Mouse (Mus musculus) embryonic facial prominence, embryonic 15.5 days (tissue): Measurements from ENCODE around the gene Det1. TPM values are rescaled to one million over a fixed set of nuclear protein-coding genes. Genes with fewer than 3 reads are reported as not detected.

Source experiments
- ATAC-seq: fragments of 200-750 bp; cut with Nextera tagmentation; 2 replicates; pipeline ENCODE4 v1.8.0; 2017; ENCODE audit warnings: low read depth, moderate TSS enrichment; ENCODE audit not compliant: insufficient number of reproducible peaks, low FRiP score, low TSS enrichment
- H3K27ac ChIP-seq: fragments of 300-500 bp; sonication (generic); replicated peaks from 2 replicates; pipeline ENCODE4 v1.5.1; 2015; ENCODE audit warnings: mild to moderate bottlenecking, inconsistent platforms
- H3K27me3 ChIP-seq: fragments of 300-500 bp; sonication (generic); 2 replicates; pipeline ENCODE4 v1.6.1; 2015; ENCODE audit warnings: inconsistent platforms
- H3K36me3 ChIP-seq: fragments of 300-500 bp; sonication (generic); 2 replicates; pipeline ENCODE4 v1.6.1; 2015; ENCODE audit warnings: mild to moderate bottlenecking, inconsistent platforms
- H3K4me1 ChIP-seq: fragments of 300-500 bp; sonication (generic); 2 replicates; pipeline ENCODE4 v1.6.1; 2015; ENCODE audit warnings: inconsistent platforms
- H3K4me2 ChIP-seq: fragments of 300-500 bp; sonication (generic); replicated peaks from 2 replicates; pipeline ENCODE4 v1.6.1; 2015; ENCODE audit warnings: mild to moderate bottlenecking, inconsistent platforms
- H3K4me3 ChIP-seq: fragments of 300-500 bp; sonication (generic); replicated peaks from 2 replicates; pipeline ENCODE4 v1.5.1; 2015; ENCODE audit warnings: mild to moderate bottlenecking, inconsistent platforms
- H3K9ac ChIP-seq: fragments of 300-500 bp; sonication (generic); 2 replicates; pipeline ENCODE4 v1.6.1; 2015; ENCODE audit warnings: inconsistent platforms
- H3K9me3 ChIP-seq: fragments of 300-500 bp; sonication (generic); replicated peaks from 2 replicates; pipeline ENCODE4 v1.6.1; 2016; ENCODE audit warnings: inconsistent platforms
- WGBS: fragments of 180-500 bp; shearing (Covaris S2); methylation state at CpG from one replicate; pipeline ENCODE4 v1.1.7; 2015; 5-methylcytosine and 5-hydroxymethylcytosine counted together
- polyA plus RNA-seq: library from polyadenylated mRNA; unstranded; fragments of >200 nt; fragmentation: Nextera tagmentation; extraction: Ambion mirVana; gene quantifications from 2 replicates; pipeline ENCODE4 v1.2.1, GENCODE M21; 2015

The Det1 gene
- polyA plus RNA-seq, result 16.5 and 18.1 TPM in 2 replicates

DNA sequence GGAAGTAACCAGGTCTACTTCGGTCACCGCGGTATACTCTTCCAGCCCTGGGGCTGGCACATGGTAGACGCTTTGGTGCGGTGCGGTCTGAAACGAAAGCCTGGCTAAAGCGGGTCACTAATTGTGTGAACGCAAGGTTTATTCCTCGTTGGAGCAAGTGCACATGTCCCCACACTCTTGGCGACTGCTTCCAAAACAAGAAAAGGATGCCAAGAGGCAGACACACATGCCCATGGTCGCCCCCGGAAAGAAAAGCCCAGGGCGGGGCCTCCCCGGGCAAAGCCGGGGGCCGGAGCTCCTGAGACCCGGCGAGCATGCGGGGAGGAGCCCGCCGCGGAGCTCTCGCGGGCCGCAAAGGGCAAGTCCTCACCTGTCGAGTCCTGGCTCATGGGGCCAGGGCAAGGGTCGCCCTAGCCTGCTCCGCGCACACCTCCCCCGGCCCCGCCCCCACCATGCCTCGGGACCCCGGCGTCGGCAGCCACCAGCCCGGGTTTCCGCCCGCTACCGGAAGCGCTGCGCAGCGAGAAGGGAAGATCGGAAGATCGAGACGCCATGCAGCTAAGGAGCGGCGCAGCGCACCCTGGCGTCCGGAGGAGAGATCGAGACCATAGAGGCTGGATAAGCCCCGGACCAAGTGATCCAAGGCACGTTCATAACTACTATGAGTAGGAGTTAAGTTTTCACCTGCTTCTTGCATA lies at the start of gene Det1:
Gene Det1, minus strand, starts transcription at position 527 of the 698 bp plus-strand sequence.
- ATAC-seq, result peak; percentile 85

GRCm38 (mm10) chr7:78895653-78896333 lies 48.7 kb upstream of the Det1 start, which contains the start of gene Aen:
Gene Aen, plus strand, starts transcription at chr7:78895854.
- Histone ChIP-seq H3K4me3 (peak within 1 kb of the TSS; percentile 99), H3K4me1 (peaks cover 21% of the 10 kb centered on the region), H3K27me3 (no peaks in the 10 kb centered on the region), H3K4me2 (peak within 1 kb of the TSS; percentile 82), H3K9me3 (no peaks in the 10 kb centered on the region), H3K27ac (peak within 1 kb of the TSS; percentile 55; the same call in 1 of the 2 replicates), H3K36me3 (no peaks in the 10 kb centered on the region), H3K9ac (peak within 1 kb of the TSS; percentile 73)
- ATAC-seq, result peak; percentile 96
- WGBS, result under 1% methylated on average over 53 of the region's 53 CpGs

More for the DNA sequence above, at the start of gene Det1:
- no peaks in the 10 kb centered on the region for H3K27me3 ChIP-seq
- no peaks in the 10 kb centered on the region for H3K9me3 ChIP-seq
- H3K4me1 ChIP-seq, result peaks cover 8% of the 10 kb centered on the region
- under 1% methylated on average over 52 of the region's 54 CpGs for WGBS
- peak within 1 kb of the TSS; percentile 79 for H3K9ac ChIP-seq
- H3K4me2 ChIP-seq, result peak within 1 kb of the TSS; percentile 52
- H3K36me3 ChIP-seq, result peaks cover 23% of the 10 kb centered on the region
- H3K4me3 ChIP-seq, result peak within 1 kb of the TSS; percentile 85
- peak within 1 kb of the TSS; percentile 73 for H3K27ac ChIP-seq

- no peak overlapping the region for H3K9ac ChIP-seq
- H3K36me3 ChIP-seq, result no peaks in the 10 kb centered on the region
Measured at GRCm38 (mm10) chr7:78895021-78895652, 48.1 kb upstream of the Det1 start.

GRCm38 (mm10) chr7:78893917-78894316 lies 46.9 kb upstream of the Det1 start:
- WGBS, result 84% methylated on average over 10 of the region's 10 CpGs
- H3K9me3 ChIP-seq, result no peaks in the 10 kb centered on the region
- H3K4me3 ChIP-seq, result no peak overlapping the region
- H3K27me3 ChIP-seq, result peaks cover 9% of the 10 kb centered on the region
- no peak for ATAC-seq
- no peak overlapping the region for H3K4me2 ChIP-seq
- no peak overlapping the region for H3K9ac ChIP-seq
- H3K4me1 ChIP-seq, result peaks cover 21% of the 10 kb centered on the region
- H3K36me3 ChIP-seq, result no peaks in the 10 kb centered on the region
- no peak overlapping the region for H3K27ac ChIP-seq

More at GRCm38 (mm10) chr7:78895021-78895652, 48.1 kb upstream of the Det1 start:
- Histone ChIP-seq H3K4me1 (peaks cover 21% of the 10 kb centered on the region), H3K9me3 (no peaks in the 10 kb centered on the region), H3K4me3 (peak overlapping the region; percentile 99), H3K4me2 (peak overlapping the region; percentile 82), H3K27me3 (peaks cover 2% of the 10 kb centered on the region), H3K27ac (peak overlapping the region; percentile 55; the same call in 1 of the 2 replicates)
- WGBS, result 50% methylated on average over 13 of the region's 13 CpGs
- no peak for ATAC-seq

GRCm38 (mm10) chr7:78890641-78891040 lies 43.6 kb upstream of the Det1 start:
- 3% methylated on average over 16 of the region's 16 CpGs for WGBS

DNA sequence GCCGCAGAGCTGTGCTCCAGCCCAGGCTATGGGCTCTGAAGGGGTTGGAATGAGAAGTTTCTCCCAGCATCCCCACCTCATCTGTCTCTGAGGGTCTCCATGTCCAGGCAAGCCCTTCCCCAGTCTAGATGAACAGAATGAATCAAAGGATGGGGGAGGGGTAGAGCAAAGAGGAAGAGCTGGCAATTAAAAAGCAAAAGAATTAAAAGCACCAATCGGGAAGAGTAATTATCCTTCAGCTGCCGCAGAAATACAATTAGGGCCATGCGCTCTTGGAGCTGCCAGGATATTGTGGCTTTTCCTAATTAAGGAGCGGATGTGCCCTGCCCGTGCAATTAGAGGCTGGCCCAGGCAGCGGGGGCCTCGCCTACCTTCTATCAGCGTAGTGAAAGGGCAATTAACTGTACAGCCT lies 40.4 kb upstream of the Det1 start:
- ATAC-seq, result no peak
- Histone ChIP-seq H3K9me3 (no peaks in the 10 kb centered on the region), H3K27ac (no peak overlapping the region), H3K4me1 (peaks cover 15% of the 10 kb centered on the region), H3K4me3 (no peak overlapping the region), H3K9ac (no peak overlapping the region), H3K27me3 (peaks cover 57% of the 10 kb centered on the region), H3K4me2 (no peak overlapping the region), H3K36me3 (no peaks in the 10 kb centered on the region)
- 29% methylated on average over 9 of the region's 9 CpGs for WGBS

More at GRCm38 (mm10) chr7:78890641-78891040, 43.6 kb upstream of the Det1 start:
- Histone ChIP-seq H3K9ac (no peak overlapping the region), H3K9me3 (no peaks in the 10 kb centered on the region), H3K4me2 (no peak overlapping the region), H3K36me3 (no peaks in the 10 kb centered on the region), H3K27ac (no peak overlapping the region), H3K4me1 (peaks cover 9% of the 10 kb centered on the region; the same call in 1 of the 2 replicates), H3K27me3 (peaks cover 30% of the 10 kb centered on the region), H3K4me3 (no peak overlapping the region)
- no peak for ATAC-seq

DNA sequence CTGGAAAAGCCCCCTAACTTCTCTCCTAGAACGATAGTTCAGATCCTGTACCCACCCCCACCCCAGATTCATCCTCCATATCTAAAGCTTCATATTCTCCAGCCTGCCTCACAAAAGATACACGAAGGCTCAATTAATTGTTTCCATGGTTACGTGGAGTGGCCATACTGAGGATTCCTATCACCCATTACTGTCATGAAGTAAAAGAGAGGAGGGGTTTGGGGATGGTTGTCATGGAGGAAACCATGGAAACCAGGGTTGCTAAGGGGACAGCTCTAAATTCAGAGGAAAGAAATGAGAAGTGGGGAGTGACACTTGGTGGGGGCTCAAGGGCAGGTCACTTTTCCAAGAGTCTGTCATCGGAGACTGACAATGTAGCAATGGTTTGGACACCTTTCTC lies 39.4 kb upstream of the Det1 start:
- H3K27me3 ChIP-seq, result peaks cover 65% of the 10 kb centered on the region
- H3K9me3 ChIP-seq, result no peaks in the 10 kb centered on the region
- H3K9ac ChIP-seq, result no peak overlapping the region
- no peaks in the 10 kb centered on the region for H3K36me3 ChIP-seq
- H3K4me1 ChIP-seq, result peaks cover 17% of the 10 kb centered on the region
- ATAC-seq, result no peak
- WGBS, result 78% methylated on average over 4 of the region's 4 CpGs
- no peak overlapping the region for H3K4me3 ChIP-seq
- H3K4me2 ChIP-seq, result no peak overlapping the region
- no peak overlapping the region for H3K27ac ChIP-seq

- 81% methylated on average over 5 of the region's 5 CpGs for WGBS
- Histone ChIP-seq H3K36me3 (no peaks in the 10 kb centered on the region), H3K4me3 (no peak overlapping the region), H3K4me1 (peaks cover 17% of the 10 kb centered on the region), H3K27me3 (peaks cover 72% of the 10 kb centered on the region), H3K4me2 (no peak overlapping the region), H3K9ac (no peak overlapping the region), H3K9me3 (no peaks in the 10 kb centered on the region), H3K27ac (no peak overlapping the region)
- no peak for ATAC-seq
Measured at GRCm38 (mm10) chr7:78885404-78885803, 38.3 kb upstream of the Det1 start.

- H3K4me3 ChIP-seq, result no peak overlapping the region
- ATAC-seq, result no peak
- peaks cover 17% of the 10 kb centered on the region for H3K4me1 ChIP-seq
- no peak overlapping the region for H3K4me2 ChIP-seq
- H3K9me3 ChIP-seq, result no peaks in the 10 kb centered on the region
- no peak overlapping the region for H3K27ac ChIP-seq
- no peak overlapping the region for H3K9ac ChIP-seq
- peaks cover 63% of the 10 kb centered on the region for H3K27me3 ChIP-seq
- WGBS, result 8% methylated on average over 6 of the region's 6 CpGs
- H3K36me3 ChIP-seq, result no peaks in the 10 kb centered on the region
Measured at GRCm38 (mm10) chr7:78884139-78884538, 37.1 kb upstream of the Det1 start.

- ATAC-seq, result no peak
- no peak overlapping the region for H3K27ac ChIP-seq
- peaks cover 63% of the 10 kb centered on the region for H3K27me3 ChIP-seq
- no peak overlapping the region for H3K4me3 ChIP-seq
- no peak overlapping the region for H3K9ac ChIP-seq
- WGBS, result 9% methylated on average over 8 of the region's 8 CpGs
- no peaks in the 10 kb centered on the region for H3K36me3 ChIP-seq
- H3K4me2 ChIP-seq, result no peak overlapping the region
- H3K9me3 ChIP-seq, result no peaks in the 10 kb centered on the region
- peaks cover 17% of the 10 kb centered on the region for H3K4me1 ChIP-seq
Measured at GRCm38 (mm10) chr7:78883726-78884060, 36.6 kb upstream of the Det1 start.

GRCm38 (mm10) chr7:78883016-78883725 lies 36.1 kb upstream of the Det1 start:
- H3K27me3 ChIP-seq, result peaks cover 58% of the 10 kb centered on the region
- H3K4me3 ChIP-seq, result peak overlapping the region; percentile 30
- H3K27ac ChIP-seq, result no peak overlapping the region
- no peaks in the 10 kb centered on the region for H3K36me3 ChIP-seq
- no peak for ATAC-seq
- WGBS, result 2% methylated on average over 34 of the region's 34 CpGs
- peak overlapping the region; percentile 48 for H3K4me2 ChIP-seq
- peaks cover 17% of the 10 kb centered on the region for H3K4me1 ChIP-seq
- no peak overlapping the region for H3K9ac ChIP-seq
- no peaks in the 10 kb centered on the region for H3K9me3 ChIP-seq
